Mouse (Mus musculus) gonadal fat pad, adult 2 months (tissue): Measurements from ENCODE around the gene Naa50. TPM values are rescaled to one million over a fixed set of nuclear protein-coding genes. Genes with fewer than 3 reads are reported as not detected.

Source experiments
- DNase-seq: peaks from one replicate; pipeline ENCODE4 v3.0.0-alpha.2; 2012; ENCODE audit warnings: low read depth
- polyA plus RNA-seq: library from polyadenylated mRNA; depleted of rRNA; stranded (reverse); fragments of >200 nt; gene quantifications from 2 replicates; pipeline ENCODE4 v1.2.3, GENCODE M21; 2012

Naa50 gene
- polyA plus RNA-seq, 1 experiment: 6.3 TPM

DNA sequence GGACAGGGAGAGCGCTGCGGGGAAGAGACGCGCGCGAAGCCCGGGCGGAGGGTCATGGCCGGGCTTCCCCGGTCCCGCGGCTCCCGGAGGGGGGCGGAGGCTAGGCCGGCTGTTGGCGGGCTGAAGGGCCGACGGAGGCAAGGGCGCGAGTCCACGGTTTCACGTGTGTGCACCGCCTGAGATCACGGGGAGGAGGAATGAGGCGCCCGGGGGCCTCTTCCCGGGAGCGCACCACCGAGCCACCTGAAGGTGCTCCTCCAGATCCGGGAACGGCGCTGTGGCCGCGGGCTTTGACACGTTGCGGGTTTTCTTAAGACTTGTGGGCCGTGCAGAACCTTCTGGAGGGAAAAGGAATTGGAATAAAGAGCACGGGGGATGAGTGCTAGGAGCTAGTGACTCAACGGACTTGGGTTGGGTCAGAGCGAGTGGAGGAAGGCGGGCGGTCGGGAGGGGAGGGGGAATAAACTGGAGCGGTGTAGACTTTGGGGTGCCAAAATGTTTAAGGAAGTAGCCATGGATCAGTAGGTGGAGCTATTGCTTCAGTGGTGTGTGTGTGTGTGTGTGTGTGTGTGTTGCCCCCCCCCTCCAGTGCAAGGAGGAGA, 657 bp downstream of the Naa50 start:
- no peak for DNase-seq

DNA sequence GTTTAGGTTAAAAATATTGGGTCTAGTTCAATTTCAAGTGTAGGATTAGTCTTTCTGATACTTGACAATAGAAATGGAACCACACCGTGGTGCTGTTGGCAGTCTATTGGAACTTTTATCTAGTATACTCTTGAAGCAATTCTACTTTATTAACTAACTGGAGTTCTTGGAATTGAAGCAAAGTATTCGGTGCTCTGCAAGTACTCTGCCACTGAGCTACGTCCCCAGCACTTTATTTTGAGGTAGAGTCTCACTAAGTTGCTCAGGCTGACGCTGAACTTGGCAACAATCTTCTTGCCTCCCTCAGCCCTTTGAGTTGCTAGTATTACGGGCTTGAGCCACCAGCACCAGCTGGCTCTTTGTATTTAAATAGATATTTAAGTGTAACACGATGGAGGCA, 1.9 kb downstream of the Naa50 start:
- DNase-seq: no peak

DNA sequence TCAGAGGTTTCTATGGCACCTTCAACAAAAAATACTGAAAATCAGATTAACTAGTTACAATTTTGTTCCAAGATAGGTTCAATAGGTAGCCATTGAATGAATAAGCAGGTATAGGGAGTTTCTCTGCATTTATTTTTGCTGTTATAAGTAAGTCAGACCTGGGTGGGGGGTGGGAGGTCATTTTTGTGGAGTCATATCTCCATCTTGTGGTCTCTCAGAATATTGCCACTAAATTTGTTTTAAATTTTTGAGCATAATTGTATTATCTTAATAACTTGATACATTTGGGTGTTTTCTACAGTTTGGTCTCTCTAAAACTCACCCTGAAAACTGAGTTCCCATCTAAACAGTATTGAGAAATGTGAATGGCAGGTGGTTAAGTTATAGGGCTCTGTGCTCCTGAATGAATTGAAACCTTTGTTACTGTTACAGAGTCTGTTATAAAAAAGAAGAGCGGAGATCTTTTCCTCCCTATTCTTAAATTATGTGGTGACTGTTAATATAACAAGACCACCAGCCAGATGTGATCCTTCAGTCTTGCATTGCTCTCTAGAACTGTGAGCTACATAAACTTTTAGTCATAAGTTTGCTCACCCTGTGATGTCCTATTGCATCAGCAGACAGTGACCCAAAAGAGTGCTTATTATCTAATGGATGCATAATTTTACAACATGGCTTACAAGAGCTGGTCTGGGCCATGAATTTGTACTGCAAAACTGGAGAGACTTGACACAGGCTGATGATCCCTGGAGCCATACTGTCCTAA, 9.6 kb downstream of the Naa50 start:
- DNase-seq: no peak

DNA sequence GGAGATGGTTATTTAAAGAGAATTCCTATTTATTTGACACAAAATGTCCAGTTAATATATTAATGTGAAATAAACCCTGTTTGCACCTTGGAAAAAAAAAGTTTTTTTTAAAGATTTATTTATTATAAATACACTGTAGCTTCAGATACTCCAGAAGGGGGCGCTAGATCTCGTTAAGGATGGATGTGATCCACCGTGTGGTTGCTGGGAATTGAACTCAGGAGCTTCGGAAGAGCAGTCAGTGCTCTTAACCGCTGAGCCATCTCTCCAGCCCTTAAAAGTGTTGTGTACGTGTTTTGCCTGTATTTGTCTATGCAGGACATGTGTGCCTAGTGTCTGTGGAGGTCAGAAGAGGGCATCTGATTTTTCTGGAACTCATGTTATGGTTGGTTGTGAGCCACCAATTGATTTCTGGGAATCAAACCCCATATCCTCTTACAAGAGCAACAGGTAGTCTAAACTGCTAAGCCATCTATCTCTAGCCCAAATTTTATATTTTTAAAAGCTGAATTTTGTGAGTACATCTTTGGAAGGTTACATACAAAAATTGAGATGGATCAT, 14.9 kb downstream of the Naa50 start:
- DNase-seq: no peak

DNA sequence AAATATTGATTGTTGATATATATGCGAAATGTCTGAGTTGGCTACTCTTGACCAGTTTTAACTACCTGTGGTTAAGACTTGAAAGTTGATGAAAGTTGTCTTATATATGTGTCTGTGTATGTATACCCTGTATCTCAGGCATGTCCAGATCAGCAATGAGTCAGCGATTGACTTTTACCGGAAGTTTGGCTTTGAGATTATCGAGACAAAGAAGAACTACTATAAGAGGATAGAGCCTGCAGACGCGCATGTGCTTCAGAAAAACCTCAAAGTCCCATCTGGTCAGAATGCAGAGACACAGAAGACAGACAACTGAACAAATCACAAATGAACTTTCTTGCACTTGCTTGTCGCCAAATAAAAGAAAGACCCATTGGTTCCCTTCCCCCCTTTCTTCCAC, 19.7 kb downstream of the Naa50 start:
- DNase-seq: no peak

DNA sequence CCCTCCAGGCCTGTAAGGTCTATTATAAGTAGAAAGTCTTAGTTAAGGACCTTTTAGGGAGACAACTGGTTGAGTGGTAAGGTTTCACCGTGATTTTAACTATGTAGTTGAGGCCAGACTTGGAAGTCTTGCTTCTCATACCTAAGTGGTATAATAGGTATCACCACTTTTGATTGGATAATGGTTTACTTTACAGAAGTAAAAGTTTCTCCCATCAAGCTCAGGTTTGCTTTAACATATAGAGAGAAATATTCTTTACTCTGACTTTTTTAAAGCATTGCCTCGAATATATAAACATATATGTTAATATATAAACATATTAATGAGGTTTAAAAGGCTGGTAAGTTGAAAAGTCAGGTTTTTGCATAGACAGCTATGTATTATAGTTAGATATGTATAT, 24.2 kb downstream of the Naa50 start:
- DNase-seq: no peak

DNA sequence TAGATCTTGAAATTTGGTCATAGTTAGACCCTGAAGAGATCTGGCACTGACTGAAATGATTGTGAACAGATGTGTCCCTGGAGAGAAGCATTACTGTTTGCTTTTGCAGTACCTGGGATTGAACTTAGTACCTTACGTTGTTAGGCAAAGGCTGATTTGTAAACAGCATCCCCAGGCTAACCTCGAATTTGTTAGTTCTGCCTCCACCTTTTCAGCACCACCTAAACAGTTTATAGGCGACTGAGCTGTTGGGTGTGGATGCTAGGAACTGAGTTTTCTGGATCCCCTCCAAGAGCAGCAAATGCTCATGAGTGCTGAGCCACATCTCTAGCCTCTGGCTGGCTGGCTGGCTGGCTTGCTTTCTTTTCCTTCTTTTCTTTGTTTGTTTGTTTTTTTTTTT, 25.6 kb downstream of the Naa50 start:
- no peak for DNase-seq

DNA sequence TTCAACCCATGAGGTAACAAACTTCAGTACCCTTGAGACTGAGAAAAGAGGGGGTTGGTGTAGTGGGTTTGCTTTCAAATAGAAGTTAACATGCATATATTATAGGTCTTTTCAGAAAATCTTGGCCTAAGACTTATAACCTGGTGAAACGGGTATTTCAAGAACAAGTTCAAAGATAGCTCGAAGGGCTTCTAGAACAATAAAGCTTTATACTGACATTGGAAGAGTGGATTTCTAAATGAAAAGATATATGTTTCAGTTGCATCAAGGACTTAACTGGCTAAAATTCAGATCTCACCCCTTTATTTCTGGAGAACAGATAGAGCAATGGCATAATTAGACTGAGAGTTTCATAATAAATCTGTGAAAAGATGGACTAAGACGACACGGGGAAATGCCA, 29.4 kb downstream of the Naa50 start:
- DNase-seq: no peak

DNA sequence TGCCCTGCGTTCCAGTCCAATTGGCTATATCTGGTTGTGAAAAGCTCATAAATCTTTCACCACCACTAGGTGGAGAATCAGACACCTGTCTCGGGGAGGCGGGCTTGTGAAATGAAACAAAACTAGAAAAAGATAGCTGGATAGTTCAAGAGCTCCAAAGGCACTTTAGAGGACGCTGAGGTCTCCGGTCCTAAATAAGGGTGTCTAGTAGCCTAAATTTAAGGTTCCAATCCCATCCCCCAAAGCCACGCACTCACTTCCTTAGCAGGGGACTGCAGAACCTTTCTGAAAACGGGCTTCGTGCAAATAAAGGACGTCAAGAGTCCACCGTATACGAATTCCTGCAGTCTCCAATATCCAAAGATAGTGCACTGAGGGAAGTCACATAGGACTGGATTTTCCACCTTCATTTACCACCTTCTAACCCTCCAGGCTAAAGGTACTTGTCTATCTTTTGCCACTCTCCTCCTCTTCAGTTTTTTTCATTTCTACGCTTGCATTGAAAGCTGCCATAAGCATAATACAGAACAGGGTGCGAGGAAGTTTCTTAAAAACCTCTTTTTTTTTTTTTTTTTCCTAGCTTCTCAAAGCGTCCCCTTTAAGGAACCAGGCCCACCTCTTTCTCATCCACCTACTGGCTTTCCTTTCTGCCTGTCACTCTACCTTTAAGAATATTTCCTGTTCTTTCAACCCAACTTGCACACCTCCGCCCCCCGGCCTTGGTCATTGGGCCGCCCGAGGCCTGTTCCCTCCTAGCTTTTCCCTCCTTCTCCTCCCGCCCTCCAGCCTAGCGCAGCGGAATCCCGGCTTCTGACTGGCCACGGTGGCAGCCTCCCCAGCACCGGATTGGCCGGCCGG, 32.9 kb downstream of the Naa50 start:
- peak; percentile 77 for DNase-seq

DNA sequence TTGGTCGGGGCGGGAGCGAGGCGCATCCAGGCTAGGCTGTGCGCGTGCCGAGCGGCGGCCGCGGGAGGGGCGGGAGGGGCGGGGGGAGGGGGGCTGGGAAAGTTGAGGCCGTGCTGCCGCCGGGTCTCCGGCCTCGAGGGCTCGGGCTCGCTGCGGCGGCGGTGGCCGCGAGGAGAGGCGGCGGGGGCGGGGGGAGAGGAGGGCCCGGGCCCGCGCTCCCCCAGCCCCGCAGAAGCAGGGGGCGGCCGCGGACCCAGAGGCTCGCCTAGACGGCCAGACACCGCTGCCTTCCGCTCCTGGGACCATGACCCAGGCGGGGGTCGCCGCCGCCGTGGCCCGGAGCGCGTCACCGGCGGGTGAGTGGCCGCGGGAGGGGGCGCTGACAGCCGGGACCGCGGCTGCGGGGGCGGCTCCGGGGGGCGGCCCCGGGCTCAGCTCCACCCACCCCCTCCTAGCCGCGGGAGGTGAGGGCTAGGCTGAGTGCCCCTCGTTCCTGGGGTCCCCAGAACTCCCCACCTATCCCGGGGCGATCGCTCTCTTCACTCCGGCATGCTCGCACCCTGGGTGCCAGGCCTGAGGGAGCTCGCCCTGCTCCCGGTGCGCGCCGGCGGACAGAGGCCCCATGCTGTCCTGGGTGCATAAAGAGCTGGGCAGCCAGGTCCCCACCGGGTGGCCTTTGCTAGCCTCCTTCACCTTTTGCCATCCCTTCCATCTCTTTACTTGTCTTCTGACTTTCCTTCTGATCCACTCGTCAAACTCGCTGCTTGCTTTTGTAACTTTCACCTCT, 33.7 kb downstream of the Naa50 start, which contains the start of gene Usf3:
Usf3 (plus strand) TSS at position 92 of the 787 bp plus-strand sequence.
- DNase-seq: no peak

DNA sequence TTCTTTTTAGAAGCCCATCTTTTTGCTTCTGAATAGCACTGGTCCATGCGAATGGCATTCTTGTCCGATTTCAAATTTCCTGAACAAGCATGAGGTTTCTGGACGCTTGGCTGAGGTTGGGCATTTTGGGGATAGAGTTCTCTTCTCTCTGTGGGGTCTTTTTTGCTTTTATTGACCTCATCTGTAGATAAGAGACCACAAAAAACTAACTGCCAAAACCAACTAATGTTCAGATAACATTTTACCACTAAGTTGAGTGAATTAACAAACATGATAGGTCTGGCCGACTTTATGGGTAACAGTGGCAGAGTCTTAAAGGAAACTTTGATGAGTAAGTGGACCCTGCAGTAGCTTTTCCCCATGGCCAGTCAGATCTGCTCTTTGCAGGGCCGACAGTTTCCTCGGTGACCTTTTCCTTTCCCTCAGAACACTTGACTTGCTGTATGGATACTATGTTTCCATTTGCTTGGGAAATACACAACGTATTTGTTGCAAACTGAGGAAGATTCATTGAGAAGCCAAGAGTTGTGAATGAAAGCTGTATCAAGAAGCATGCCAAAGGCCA, 34.4 kb downstream of the Naa50 start:
- no peak for DNase-seq

DNA sequence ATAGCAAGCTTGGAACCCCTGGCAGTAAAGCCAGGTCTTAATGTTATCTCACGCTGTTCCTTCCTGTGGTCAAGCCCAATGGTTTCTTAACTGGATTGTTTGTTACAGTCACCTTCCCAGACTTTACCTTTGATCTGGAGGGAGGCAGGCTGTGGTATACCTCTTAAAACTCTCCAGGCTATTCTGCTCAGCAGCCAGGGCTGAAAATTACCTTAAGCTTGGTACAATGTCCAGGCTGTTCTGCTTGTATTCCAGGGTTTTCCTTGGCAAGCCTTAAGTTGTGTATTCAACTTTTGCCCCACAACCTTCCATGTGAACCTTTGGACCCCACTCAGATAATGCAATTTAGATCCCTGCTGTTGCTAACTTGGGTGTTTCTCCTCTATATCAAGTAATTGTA, 35.4 kb downstream of the Naa50 start:
- DNase-seq: peak; percentile 44

DNA sequence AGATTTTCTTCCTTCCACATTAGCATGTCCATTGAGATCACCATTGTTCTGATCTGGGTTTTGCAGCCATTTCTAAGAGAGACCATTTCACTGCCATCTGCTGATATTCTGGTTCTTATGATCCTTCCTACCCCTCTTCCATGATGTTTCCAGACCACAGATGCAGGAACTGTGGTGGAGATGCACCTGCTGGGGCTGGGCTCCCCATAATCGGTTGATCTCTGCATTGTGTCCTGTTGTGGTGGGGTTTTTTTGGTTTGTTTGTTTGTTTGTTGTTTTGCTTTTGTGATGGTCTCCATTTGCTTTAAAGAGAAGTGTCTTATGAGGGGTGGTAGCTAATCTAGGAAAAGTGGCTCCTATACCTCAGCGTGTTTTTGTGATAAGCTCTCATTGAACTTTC, 36.9 kb downstream of the Naa50 start:
- DNase-seq: no peak

DNA sequence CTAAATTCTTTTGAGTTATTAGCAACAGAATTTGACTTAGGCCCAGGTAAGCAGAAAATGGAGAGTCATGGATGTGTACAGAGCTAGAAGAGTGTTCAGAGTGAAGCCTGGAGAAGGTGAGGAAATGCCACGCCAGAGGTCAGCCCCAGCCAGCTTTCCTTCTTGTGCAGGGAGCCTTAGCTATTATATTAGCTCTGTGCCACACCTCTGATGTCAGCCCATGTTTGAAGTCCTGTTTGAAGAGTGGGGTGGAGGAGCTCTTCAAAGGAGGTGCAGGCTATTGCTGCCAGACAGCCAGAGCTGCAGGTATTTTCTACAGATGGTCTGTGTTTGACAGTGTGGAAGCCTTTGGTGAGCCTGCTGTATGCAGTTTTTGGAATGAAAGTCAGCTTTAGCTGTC, 38.9 kb downstream of the Naa50 start:
- no peak for DNase-seq

DNA sequence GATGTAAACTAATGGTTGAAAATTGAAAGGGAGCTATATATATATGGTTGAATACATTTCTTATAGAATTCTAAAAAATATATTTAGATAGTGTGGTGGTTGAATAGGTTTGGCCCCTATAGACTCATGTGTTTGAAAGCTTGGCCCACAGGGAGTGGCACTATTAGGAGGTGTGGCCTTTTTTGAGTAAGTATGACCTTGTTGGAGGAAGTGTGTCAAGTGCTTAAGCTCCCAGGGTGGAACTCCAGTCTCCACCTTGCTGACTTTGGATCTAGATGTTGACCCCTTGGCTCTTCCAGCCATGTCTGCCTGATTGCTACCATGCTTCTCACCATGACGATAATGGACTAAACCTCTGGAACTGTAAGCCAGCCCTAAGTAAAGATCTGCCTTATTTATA, 43.0 kb downstream of the Naa50 start:
- no peak for DNase-seq

DNA sequence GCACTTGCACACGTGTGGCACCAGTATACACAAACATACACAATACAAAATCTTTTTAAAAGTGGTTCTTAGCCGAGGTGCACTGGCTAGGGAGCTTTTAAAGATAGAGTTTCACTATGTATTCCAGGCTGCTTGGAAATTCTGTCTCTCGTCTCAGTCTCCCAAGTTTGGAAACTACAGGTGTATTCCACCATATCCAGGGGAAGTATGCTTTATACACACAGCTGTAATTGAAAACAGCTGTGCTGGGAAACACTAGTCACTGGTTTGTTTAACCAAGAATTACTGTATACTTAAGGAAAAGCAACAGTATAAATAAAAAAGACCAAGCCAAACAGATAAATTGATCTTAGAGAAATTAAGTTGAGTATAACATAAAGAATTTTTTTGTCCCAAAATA, 45.1 kb downstream of the Naa50 start:
- no peak for DNase-seq

DNA sequence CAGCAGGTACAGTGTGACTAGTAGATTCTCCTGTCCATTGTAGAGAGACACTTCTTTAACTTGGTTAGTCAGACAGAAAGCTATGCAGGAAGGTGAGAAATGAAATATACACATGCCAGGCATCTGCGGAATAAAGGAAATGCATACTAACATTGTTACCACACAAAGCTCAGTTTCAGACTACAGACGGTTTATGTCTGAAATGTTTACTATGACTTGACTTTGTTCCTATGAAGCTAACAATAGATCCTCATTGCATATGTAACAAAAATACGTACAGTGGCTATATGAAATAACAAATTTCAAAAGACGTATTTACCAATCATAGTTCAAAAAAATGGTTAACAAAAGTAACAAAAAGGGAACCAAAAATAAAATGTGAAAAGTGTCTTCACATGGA, 47.5 kb downstream of the Naa50 start:
- no peak for DNase-seq

DNA sequence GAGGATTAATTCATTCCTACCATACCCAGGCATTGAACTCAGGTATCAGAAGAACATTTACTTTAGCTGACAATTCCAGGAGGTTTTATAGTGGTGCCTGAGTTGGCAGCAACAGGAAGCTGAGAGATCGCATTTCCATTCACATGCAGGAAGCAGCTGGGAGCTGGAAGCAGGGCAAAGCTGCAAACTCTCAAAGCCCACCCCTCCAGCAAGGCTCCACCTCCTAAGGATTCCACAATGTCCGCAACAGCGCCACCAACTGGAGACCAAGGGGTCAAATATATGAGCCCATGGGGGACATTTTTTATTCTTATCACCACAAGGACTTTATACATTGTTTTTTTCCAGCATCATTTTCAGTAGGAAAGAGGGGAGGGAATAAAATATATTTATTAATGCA, 49.1 kb downstream of the Naa50 start:
- no peak for DNase-seq

DNA sequence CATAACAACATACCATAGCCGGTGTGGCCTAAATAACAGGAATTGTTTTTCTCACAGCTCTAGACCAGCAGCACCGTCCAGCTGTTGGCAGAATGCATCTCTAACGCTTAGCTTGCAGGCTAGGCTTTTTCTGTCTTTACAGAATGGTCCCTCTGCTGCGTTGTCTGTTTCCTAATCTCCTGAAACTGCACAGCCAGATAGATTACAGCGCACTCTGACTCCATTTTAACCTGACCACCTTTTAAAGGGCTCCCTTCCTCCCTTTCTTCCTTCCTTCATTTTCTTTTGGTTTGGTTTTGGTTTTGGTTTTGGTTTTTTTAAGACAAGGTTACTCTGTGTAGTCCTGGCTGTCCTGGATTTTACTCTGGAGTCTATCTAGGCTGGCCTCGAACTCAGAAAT, 50.4 kb downstream of the Naa50 start:
- DNase-seq: no peak

DNA sequence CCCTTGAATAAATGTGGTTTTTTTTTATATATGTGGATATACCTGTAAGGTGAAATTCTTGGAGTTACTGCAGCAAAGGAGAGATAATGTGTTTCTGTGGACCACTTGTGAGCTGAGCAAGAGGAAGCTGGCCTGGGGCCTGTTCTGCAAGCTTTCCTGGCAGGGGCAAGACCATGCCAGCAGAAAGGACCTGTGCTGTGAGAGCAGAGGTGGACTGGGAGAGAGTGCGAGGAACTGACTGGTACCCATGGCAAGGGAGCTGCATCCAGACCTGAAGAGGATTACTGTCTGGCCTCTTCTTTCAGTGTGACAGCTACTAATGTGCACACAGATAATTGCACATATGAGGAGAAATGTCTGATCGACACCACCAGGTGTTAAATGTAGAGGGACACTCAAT, 51.3 kb downstream of the Naa50 start:
- no peak for DNase-seq

DNA sequence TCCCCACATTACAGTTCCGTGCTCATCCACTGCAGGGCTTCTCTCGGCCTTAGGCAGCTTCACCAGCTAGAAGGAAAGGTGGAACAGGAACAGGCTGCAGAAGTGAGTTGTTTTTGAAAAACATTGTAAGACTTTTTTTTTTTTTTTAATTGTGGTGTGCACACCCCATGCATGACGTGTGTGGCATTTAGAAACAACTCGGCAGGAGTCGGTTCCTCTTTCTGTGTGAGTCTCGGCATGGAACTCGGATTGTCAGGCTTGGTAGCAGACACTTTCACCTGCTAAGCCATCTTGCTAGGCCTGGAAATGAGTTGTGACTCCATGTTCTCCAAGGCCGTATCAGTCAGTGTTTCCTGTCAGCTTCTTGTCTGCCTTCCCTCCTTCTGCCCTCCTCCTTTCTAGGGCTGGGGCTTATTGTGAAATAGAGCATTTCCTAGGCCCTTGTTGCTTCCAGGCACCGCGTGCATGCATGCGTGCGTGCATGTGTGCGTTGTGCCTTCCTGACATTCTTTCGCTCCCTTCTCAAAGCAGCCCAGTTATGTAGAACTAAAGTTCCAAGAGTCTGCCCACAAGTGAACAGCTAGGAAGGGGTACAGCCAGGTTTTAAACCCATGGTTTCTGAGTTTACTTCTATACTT, 59.6 kb downstream of the Naa50 start:
- no peak for DNase-seq
